Mouse (Mus musculus): Measurements from ENCODE around the gene Gm44965. TPM values are rescaled to one million over a fixed set of nuclear protein-coding genes. Genes with fewer than 3 reads are reported as not detected.
"Not testable (repeated sequence)": the region's sequence is repeated elsewhere in the genome, so short reads cannot be mapped to it uniquely, and the experiment has no call there.

The Gm44965 gene
- total RNA-seq, 4 experiments from 2014 or later: 4.4 to 9.4 TPM; not detected in 2

DNA sequence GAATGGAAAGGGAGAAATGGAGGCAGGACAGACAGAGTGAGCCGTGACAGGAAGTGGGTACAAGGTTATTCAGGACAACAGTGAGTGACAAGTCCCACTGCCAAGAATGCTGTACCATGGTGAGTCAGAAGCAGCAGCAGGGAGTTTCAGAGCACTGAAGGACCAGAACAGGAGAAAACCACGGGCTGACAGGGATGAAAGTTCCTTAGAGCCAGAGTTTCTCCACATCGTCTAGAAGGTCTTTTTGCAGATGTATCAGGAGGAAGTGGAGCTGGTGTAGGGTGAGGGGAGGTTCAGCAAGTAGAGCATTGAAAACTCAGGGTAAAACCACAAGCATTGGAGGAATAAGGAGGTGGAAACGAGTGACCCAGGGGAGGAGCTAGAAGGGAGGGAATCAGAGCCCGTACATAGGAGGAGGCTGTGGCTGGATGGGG is 14.5 kb upstream of the Gm44965 start:
- no peak for DNase-seq (ENCODE audit: low spot score in 2 of 2)

DNA sequence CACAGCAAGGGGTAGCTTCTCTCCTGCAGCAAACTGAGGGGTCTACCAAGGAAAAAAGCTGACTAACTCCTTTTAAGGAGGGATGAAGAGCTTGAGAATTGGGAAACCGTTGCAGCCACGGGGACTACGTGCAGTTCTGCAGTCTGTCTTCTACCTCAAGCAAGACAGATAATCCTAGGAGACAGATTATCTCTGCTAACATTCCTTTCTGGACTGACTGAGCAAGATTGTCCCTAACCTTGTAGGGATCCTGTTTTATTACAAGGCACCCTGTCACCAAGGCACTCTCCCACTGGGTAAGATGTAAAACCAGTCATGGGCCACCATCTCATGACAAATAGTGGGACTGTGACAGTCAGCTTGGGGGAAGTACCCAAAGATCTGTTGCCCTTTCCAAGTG is 12.5 kb upstream of the Gm44965 start:
- no peak for DNase-seq (ENCODE audit: low spot score in 2 of 2)

DNA sequence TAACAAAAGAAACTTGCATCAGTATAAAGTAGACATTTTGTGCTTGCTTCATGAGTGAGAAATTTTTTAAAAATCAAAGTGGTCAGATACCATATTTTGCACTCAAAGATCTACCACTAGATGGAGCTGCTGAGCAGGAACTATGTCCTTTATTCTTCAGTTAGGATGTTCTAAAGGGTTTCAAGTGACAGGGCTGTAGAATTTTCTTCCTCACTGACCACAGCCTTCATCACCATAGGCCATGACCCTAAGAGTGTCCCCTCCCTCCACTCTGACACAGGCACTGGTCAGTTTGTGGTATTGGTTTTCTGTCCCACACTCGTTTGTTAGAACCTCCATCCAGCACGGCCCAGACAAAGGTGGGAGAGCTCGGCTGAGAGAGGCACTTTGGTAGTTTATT is 11.7 kb upstream of the Gm44965 start:
- no peak for DNase-seq (ENCODE audit: low spot score in 2 of 2)

GRCm38 (mm10) chr6:48589194-48589750 is 4.5 kb upstream of the Gm44965 start, which contains the start of gene Gm45021:
TSS of gene Gm45021 (plus strand) at chr6:48589610.
- DNase-seq (ENCODE audit: low spot score in 2 of 2): no peak

- no peak for DNase-seq (ENCODE audit: low spot score in 2 of 2)
These were observed 2.4 kb upstream of the Gm44965 start for GRCm38 (mm10) chr6:48591221-48591845.

DNA sequence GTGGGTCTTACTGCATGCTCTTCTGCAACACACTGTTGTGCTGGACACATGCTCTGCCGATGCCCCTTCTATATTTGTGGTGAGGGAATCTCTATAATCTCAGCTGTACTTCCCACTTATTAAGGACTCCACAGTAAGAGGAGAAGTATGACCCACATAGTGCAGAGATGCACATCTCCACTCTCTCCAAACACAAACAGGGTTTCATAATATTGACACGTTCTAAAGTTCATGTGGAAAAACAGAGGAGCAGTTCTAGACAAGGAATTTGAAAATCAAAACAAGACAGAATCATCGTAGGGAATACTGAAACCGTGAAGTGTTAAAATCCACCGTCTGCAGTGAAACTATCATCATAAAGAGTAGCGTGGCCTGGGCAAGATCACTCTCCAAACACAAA is 1.9 kb upstream of the Gm44965 start:
- DNase-seq (ENCODE audit: low spot score in 2 of 2): no peak

- peak; percentile 27 to 40 for DNase-seq (ENCODE audit: low spot score in 2 of 2)
These were observed 450 bp downstream of the Gm44965 start for GRCm38 (mm10) chr6:48594043-48594738.

GRCm38 (mm10) chr6:48595278-48595677 is 1.5 kb downstream of the Gm44965 start:
- DNase-seq (ENCODE audit: low spot score in 2 of 2): no peak

GRCm38 (mm10) chr6:48596545-48597232 is 2.9 kb downstream of the Gm44965 start:
- DNase-seq (ENCODE audit: low spot score in 2 of 2): no peak

GRCm38 (mm10) chr6:48597233-48597625 is 3.5 kb downstream of the Gm44965 start:
- no peak for DNase-seq (ENCODE audit: low spot score in 2 of 2)

DNA sequence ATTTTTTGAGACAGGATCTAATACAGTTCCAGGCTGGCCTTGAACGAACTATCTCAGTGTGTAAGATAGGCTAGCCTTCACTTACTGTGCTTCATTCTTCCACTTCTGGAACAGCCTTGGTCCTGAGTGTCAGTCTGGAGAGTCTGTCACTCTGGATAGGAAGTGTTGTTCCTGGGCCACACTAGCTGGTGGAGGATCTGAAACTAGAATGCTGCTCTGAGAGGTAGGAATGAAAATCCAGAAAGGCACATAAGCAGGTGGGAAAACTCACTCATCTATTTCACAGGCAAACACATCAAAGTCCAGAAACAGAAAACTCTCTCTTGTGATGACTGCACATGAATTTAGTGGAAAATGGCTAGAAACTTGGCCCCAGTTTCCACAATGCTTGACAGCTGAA is 6.9 kb downstream of the Gm44965 start:
- no peak for DNase-seq (ENCODE audit: low spot score in 2 of 2)

DNA sequence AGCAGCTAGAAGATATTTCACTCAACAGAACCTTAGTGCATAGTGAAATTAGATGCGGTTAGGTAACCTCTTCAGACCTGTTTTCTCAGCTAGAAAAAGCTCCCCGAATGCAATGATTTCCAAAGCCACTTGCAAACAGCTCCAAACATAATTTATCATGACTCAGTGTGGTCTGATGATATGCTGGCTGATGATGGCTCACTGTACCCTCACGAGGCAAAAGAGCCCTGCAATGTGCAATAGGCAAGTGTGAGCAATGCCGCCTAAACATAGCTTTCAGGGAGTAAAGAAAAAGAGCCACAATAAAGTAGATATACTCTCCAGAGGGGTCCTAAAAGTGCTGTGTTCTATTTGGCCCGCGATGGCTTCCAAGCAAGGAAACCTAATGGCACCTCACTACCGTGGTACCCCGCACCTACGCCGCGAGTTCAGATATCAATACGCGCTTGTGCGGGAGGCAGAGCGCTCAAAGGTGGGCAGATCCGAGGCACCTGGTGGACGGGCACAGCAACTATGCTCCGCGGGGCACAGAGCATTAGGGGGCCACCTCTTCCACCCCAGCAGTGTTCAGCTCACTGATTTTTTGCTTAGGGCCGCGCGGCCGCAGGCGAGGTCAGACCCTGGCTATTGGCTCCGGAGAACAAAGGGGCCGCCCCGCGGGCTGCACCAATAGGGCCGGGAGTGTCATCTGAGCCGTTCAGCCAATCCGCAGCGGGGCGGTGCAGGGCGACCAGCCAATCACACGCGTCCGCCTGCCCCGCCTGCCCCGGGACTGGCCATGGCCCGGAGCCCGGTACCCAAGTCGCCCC is 7.7 kb downstream of the Gm44965 start, which contains the start of gene Zfp775:
TSS of gene Zfp775 (plus strand) at position 793 of the 809 bp plus-strand sequence.
- peak; percentile 96 to 98 for DNase-seq (ENCODE audit: low spot score in 2 of 2)

GRCm38 (mm10) chr6:48602080-48602741 is 8.5 kb downstream of the Gm44965 start:
- DNase-seq (ENCODE audit: low spot score in 2 of 2): no peak

- DNase-seq (ENCODE audit: low spot score in 2 of 2): no peak
These were observed 14.4 kb downstream of the Gm44965 start for GRCm38 (mm10) chr6:48608124-48608523.

DNA sequence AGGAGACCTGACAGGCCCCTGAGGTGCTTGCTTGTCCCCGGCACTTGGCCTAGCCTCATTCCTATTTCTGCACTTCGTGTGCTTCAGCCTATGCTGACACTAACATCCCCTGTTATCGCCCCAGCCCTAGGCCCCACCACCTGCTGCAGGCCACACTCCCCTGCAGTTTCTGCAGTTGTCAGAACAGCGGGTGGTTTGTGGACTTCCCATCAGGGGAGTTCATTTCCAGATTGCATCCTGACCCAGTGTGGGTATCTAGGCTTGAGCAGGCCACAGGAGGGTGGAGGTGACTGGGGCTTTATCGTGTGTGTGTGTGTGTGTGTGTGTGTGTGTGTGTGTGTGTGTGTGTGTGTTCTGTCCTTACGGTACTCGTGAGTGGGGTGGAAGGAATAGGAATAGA is 15.8 kb downstream of the Gm44965 start:
- DNase-seq (ENCODE audit: low spot score in 2 of 2): no peak

DNA sequence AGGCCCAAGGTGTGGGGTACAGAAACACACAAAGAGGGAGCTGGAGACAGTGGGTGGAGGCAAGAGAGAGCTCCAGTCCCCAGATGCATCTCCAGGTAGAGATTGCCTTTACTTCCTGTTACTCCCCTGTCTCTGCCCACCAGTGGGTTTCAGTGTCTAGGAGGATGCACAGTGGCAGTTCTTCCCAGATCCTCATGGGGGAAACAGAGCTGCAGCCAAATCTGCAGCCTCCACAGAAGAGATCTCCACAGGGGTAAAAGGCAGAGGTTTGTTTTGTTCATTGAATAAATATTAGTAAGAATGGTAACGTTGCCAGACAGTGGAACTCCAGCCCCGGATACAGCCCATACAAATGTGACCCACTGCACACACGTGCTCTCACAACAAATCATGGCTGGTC is 16.9 kb downstream of the Gm44965 start:
- no peak for DNase-seq (ENCODE audit: low spot score in 2 of 2)

DNA sequence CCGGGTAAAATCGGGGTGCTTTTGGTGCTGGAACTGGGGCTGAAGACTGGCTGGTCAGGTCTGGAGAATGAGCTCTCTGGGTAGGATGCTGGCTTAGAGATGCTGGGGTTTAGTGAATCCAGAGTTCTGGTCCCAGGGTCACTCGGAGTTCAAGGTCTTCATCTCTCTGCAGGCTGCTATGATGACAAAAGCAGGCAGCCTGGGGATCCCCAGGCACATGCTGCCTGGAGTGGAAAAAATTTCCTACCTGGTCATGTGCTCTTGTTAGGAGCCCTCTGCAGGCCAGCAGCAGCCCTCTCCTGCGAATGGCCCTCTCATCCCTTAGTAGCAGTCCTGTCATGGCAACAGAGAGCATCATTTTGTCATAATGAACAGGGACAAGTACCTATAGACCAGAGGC is 19.7 kb downstream of the Gm44965 start:
- no peak for DNase-seq (ENCODE audit: low spot score in 2 of 2)

DNA sequence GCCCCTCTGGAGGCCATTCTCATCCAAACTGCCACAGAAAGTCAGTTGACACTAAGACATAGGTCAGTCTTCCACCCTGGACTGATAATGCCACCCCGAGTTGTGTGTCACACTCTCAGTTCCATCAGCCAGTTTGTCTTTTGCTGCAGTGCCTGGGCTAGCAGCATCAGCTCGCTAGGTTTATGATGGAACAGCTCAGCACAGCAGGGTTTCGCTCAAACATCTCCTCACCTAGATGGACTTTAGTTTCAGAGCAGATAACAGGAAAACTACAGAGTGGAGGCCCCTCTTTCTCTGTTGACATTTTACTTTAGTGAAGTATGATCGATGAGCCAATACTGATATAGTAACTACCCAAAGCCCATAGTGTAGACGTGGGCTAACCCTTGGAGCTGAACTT is 21.0 kb downstream of the Gm44965 start:
- DNase-seq (ENCODE audit: low spot score in 2 of 2): no peak

- DNase-seq (ENCODE audit: low spot score in 2 of 2): no peak
These were observed 26.3 kb downstream of the Gm44965 start for GRCm38 (mm10) chr6:48620031-48620430.

- DNase-seq (ENCODE audit: low spot score in 2 of 2): not testable (repeated sequence)
These were observed 28.6 kb downstream of the Gm44965 start for GRCm38 (mm10) chr6:48622186-48622843.

Measured in gastrocnemius, adult 8-10 months (tissue).